In the genomic region with DNA sequence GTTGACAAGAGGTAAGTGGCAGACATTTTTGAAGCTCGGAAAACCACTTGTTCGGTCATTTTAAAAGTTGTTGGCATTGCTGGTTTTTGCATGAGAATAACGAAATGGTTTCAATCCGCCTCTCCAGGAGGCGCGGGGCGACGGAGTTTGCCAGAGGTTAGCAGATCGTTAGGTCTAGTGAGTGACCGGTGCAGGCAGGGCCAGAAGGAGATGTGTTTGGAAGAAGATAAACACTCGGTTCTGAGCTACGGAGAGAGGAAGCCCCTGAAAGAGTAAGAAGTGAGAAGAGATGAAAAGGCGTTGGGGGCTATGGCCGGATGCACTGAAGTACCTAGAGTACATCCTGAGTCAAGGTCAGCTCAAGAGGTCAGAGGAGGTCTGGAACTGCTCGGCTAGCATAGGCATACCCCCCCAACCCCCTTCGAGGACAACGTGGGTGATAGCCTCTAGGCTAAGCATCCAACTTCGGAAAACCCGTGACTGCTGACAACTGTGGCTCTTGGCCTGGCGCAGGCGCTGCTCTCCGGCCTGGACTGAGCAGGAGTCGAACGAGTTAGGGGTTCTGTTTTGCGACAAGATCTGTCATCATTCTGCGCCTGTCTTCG, we compare ENCODE assay signal across 24 mouse cellular contexts. TPM values are rescaled to one million over a fixed set of nuclear protein-coding genes. Genes with fewer than 3 reads are reported as not detected.
DNase-seq lines count a peak whose midpoint lies in the region; ATAC-seq and TF ChIP-seq lines count a peak whose summit lies in the region.
"Had no signal": no experiment of that assay in that cellular context is flagged by ENCODE, and none has a peak within 500 bp of the region (broad histone marks: within the 10 kb centered on the region; RNA-seq: fewer than 3 reads in every experiment).

No protein-coding gene starts in this region.

- H3K4me1 ChIP-seq in megakaryocyte, embryonic 14.5 days: peaks cover 70% of the 10 kb centered on the region
- H3K4me1 ChIP-seq in limb, embryonic 13.5 days: peaks cover 34% of the 10 kb centered on the region

- no peak for ATAC-seq in megakaryocyte, adult 5-6 weeks (ENCODE audit: poor library complexity, severe bottlenecking)
- no peak for ATAC-seq in limb, embryonic 13.5 days (ENCODE audit: low FRiP score, low read depth)
- ATAC-seq: forebrain, embryonic 16.5 days; lung, postnatal 0 days had no signal

- peak overlapping the region; percentile 51 for H3K4me2 ChIP-seq in limb, embryonic 13.5 days (replicated peaks)

- H3K36me3 ChIP-seq in megakaryocyte, embryonic 14.5 days (replicated peaks; ENCODE audit: low read length): no peaks in the 10 kb centered on the region
- no peaks in the 10 kb centered on the region for H3K36me3 ChIP-seq in limb, embryonic 13.5 days

- H3K27ac ChIP-seq in limb, embryonic 13.5 days: no peak overlapping the region
- H3K27ac ChIP-seq in layer of hippocampus, adult 2 months: no peak overlapping the region
- H3K27ac ChIP-seq: liver, embryonic 14.5 days had no signal

- peaks cover 74% of the 10 kb centered on the region for H3K27me3 ChIP-seq in megakaryocyte, embryonic 14.5 days (replicated peaks)
- H3K27me3 ChIP-seq in limb, embryonic 13.5 days: peaks cover 87% of the 10 kb centered on the region

- H3K4me3 ChIP-seq in megakaryocyte, embryonic 14.5 days (replicated peaks): peak overlapping the region; percentile 91
- H3K4me3 ChIP-seq in limb, embryonic 13.5 days: peak overlapping the region; percentile 7; the same call in 1 of the 2 replicates
- no peak overlapping the region for H3K4me3 ChIP-seq in layer of hippocampus, adult 2 months
- H3K4me3 ChIP-seq: erythroblast, embryonic 14.5 days had no signal

- no peak overlapping the region for H3K9ac ChIP-seq in limb, embryonic 13.5 days
- H3K9ac ChIP-seq: liver, embryonic 14.5 days had no signal

- H3K9me3 ChIP-seq in megakaryocyte, embryonic 14.5 days: no peaks in the 10 kb centered on the region
- H3K9me3 ChIP-seq in limb, embryonic 13.5 days: no peaks in the 10 kb centered on the region

- WGBS in limb, embryonic 13.5 days: 5% methylated on average over 27 of the region's 27 CpGs

- DNase-seq in embryo, embryonic 10 days (ENCODE audit: low spot score): peak; percentile 40
- no peak for DNase-seq in embryo, embryonic 11 days
- DNase-seq in ZHBTc4 (ENCODE audit: low read depth, low spot score): peak; percentile 34
- DNase-seq in ovary, adult 18-20 months (ENCODE audit: low spot score): no peak
- DNase-seq in layer of hippocampus, adult 2 months (ENCODE audit: low spot score in 2 of 2): no peak
- DNase-seq: adrenal gland, adult 8-10 months; kidney, adult 11 months; kidney, postnatal 36 days had no signal

- no peak for TF ChIP-seq CTCF in layer of hippocampus, adult 2 months (conservative IDR thresholded peaks at IDR 0.05)

RNA-seq across cellular contexts. Expression of gene Nkx3-2, which starts 2.2 kb away (rescaled TPM):
- polyA plus RNA-seq in megakaryocyte, embryonic 14.5 days (2012; ENCODE audit: insufficient read depth, low replicate concordance): not detected in 2 replicates
- total RNA-seq in megakaryocyte, adult 5-6 weeks (2015): not detected in 2 replicates
- not detected in 2 replicates for total RNA-seq in megakaryocyte, adult 5-6 weeks (2017)
- 5.2 and 5.7 TPM in 2 replicates for polyA plus RNA-seq in limb, embryonic 13.5 days (2015; fragmentation: Nextera tagmentation; extraction: Ambion mirVana)
- not detected for total RNA-seq in layer of hippocampus, adult 2 months (2021)
- total RNA-seq: adrenal gland, adult 8-10 months; gastrocnemius, adult 8-10 months; heart, adult 8-10 months; hematopoietic stem cell, adult 5-6 weeks; layer of hippocampus, postnatal 25 days; left cerebral cortex, postnatal 36 days; megakaryocyte-erythroid progenitor cell, adult 5-6 weeks had no signal
- polyA plus RNA-seq: cerebellum, adult 2 months; cortical plate, adult 2 months; erythroblast, embryonic 14.5 days; forebrain, embryonic 16.5 days; lung, postnatal 0 days; testis, adult 2 months had no signal

RNA-seq across cellular contexts. Expression of gene Rab28, which starts 58.6 kb away (rescaled TPM):
- polyA plus RNA-seq in megakaryocyte, embryonic 14.5 days (2012; ENCODE audit: insufficient read depth, low replicate concordance): 42.6 and 132 TPM in 2 replicates
- total RNA-seq in megakaryocyte, adult 5-6 weeks (2015): 37.6 and 38.7 TPM in 2 replicates
- total RNA-seq in megakaryocyte, adult 5-6 weeks (2017): 23.7 and 30.2 TPM in 2 replicates
- polyA plus RNA-seq in limb, embryonic 13.5 days (2015; fragmentation: Nextera tagmentation; extraction: Ambion mirVana): 87.4 and 90.1 TPM in 2 replicates
- total RNA-seq in layer of hippocampus, adult 2 months (2021): 10 to 100 TPM; 80.5 to 87.3 TPM

Comparison
In these comparisons a context has a peak if more than half of its experiments do, and no peak if none do; other contexts are left out.
1. DNase-seq: peak in embryo, embryonic 10 days (single experiment) and ZHBTc4 (single experiment); none in embryo, embryonic 11 days (single experiment), ovary, adult 18-20 months (single experiment) and layer of hippocampus, adult 2 months (0 of 2).